Mouse (Mus musculus) midbrain, embryonic 10.5 days (tissue): ENCODE results near the gene Fcgr1. TPM values are rescaled to one million over a fixed set of nuclear protein-coding genes. Genes with fewer than 3 reads are reported as not detected.

Source experiments
- DNase-seq: peaks from one replicate; pipeline ENCODE4 v3.0.0-alpha.2; 2017; ENCODE audit warnings: low spot score
- H3K27ac ChIP-seq: fragments of 300-500 bp; sonication (generic); replicated peaks from 2 replicates; pipeline ENCODE4 v1.5.1; 2016; ENCODE audit warnings: mild to moderate bottlenecking
- H3K27me3 ChIP-seq: fragments of 300-500 bp; sonication (generic); 2 replicates; pipeline ENCODE4 v1.6.1; 2016; ENCODE audit warnings: low read depth, mild to moderate bottlenecking; ENCODE audit not compliant: poor library complexity, severe bottlenecking
- H3K36me3 ChIP-seq: fragments of 300-500 bp; sonication (generic); 2 replicates; pipeline ENCODE4 v1.6.1; 2016; ENCODE audit warnings: mild to moderate bottlenecking, moderate library complexity
- H3K4me1 ChIP-seq: fragments of 300-500 bp; sonication (generic); 2 replicates; pipeline ENCODE4 v1.6.1; 2016
- H3K4me3 ChIP-seq: fragments of 300-500 bp; sonication (generic); 2 replicates; pipeline ENCODE4 v1.5.1; 2016; ENCODE audit warnings: mild to moderate bottlenecking, moderate library complexity
- H3K9me3 ChIP-seq: fragments of 300-500 bp; sonication (generic); replicated peaks from 2 replicates; pipeline ENCODE4 v1.6.1; 2016; ENCODE audit warnings: mild to moderate bottlenecking
- WGBS: fragments of 180-500 bp; shearing (Covaris S2); methylation state at CpG from one replicate; pipeline ENCODE4 v1.1.7; 2016; 5-methylcytosine and 5-hydroxymethylcytosine counted together
- polyA plus RNA-seq: library from polyadenylated mRNA; unstranded; fragments of >200 nt; fragmentation: Nextera tagmentation; extraction: Ambion mirVana; gene quantifications from 2 replicates; pipeline ENCODE4 v1.2.1, GENCODE M21; 2016

The Fcgr1 gene
- polyA plus RNA-seq, 1 experiment from 2014 or later = 1.8 TPM

DNA sequence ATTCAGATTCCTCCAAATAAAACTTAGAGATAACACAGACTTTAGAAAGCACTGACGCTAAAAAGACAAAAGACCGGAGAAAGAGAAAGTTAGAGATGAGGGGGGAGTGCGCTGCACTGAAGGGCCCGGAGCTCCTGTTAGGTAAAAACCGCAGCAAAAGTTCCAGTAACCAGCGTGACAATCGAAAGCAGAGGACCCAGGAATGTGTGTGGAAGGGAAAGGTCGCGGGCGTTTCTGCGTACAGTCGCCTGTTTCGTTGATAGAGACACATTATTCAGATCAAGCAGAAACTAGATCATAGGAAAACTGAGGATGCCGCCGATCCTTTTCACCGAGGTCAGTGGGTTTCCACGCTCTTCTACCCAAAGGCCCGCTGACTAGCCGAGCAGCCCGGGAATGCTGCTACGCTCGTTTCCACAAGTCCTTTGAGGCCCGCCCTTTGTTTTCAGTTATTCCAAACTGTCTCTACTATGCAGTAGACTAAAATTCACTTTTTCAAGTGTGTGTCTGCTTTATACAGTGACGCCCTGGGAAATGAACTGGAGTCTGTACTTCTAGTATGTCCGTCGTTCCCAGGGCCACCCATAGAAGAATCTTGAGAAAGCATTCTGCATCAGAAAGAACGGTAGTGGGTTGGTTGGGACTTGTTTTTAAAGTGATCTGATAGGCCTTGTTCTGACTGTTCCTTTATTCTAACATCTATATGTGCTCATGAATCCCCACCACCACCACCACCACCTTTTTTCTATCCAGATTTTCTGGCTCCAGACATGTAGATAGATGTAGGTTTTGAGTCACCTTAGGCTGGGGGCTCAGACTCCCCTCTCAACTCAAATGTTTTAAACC lies 30.0 kb downstream of the Fcgr1 start:
- no peaks in the 10 kb centered on the region for H3K27me3 ChIP-seq
- H3K4me1 ChIP-seq = peaks cover 51% of the 10 kb centered on the region
- H3K27ac ChIP-seq = peak overlapping the region; percentile 96
- no peaks in the 10 kb centered on the region for H3K9me3 ChIP-seq
- peak; percentile 63 for DNase-seq
- peak overlapping the region; percentile 68 for H3K4me3 ChIP-seq
- H3K36me3 ChIP-seq = no peaks in the 10 kb centered on the region
- WGBS = 8% methylated on average over 27 of the region's 27 CpGs

DNA sequence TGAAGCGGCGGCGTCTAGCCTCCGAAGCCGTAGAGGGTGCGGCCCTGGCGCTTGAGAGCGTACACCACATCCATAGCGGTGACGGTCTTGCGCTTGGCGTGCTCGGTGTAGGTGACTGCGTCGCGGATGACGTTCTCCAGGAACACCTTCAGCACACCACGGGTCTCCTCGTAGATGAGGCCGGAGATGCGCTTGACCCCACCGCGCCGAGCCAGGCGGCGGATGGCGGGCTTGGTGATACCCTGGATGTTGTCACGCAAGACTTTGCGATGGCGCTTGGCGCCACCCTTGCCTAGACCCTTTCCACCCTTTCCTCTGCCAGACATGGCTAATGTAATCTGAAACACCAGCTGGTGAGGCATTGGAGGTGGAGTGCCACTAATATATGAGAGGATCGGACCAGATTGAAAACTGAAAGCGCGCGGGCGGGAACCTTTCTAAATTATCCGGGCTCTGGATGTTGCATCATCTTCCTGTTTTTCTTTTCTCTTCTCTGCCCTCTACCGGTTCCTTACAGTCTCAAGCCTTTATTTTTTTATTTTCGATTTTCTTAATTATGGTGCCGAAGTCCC lies 30.7 kb downstream of the Fcgr1 start, which contains the start of gene Hist2h4:
Gene Hist2h4 (minus strand): TSS at position 333 of the 572 bp plus-strand sequence.
- WGBS = under 1% methylated on average over 40 of the region's 40 CpGs
- Histone ChIP-seq H3K27me3 (no peaks in the 10 kb centered on the region), H3K27ac (peak within 1 kb of the TSS; percentile 96), H3K4me1 (peaks cover 49% of the 10 kb centered on the region), H3K9me3 (no peaks in the 10 kb centered on the region), H3K4me3 (peak within 1 kb of the TSS; percentile 68), H3K36me3 (no peaks in the 10 kb centered on the region)
- peak; percentile 95 for DNase-seq

DNA sequence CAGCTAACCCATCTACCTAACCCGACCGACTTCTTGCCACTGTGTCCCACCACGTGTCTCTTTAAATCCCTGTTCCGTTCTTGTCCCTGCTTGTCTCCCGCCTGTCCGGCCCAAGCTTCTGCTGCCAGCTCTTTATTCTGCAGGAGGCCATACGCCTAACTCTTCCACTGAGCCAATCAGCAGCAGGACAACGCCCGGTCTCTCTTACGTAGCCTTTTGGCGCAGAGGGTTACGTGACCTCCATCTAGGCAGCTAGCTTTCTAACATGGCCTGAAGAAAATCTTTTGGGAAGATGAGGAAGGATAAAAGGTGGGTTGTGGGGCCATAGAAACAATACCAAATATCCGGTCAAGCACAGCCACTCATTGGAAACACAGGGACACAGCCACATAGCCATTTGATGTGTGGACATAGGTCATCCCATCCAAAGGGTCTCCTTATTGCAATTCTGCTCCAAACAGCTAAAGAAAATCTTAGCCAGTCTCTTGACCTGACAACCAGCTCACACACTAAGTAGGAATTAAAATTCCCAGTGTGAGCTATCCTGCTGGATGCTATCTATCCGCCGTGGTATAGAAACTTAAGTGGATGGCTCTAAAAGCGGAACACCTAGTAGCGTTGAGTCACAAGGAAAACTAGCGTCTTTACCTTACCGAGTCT lies 31.4 kb downstream of the Fcgr1 start:
- Histone ChIP-seq H3K9me3 (no peaks in the 10 kb centered on the region), H3K4me3 (peak overlapping the region; percentile 68), H3K27me3 (no peaks in the 10 kb centered on the region), H3K36me3 (no peaks in the 10 kb centered on the region), H3K27ac (peak overlapping the region; percentile 96), H3K4me1 (peaks cover 42% of the 10 kb centered on the region)
- WGBS = under 1% methylated on average over 19 of the region's 19 CpGs
- peak; percentile 87 for DNase-seq

DNA sequence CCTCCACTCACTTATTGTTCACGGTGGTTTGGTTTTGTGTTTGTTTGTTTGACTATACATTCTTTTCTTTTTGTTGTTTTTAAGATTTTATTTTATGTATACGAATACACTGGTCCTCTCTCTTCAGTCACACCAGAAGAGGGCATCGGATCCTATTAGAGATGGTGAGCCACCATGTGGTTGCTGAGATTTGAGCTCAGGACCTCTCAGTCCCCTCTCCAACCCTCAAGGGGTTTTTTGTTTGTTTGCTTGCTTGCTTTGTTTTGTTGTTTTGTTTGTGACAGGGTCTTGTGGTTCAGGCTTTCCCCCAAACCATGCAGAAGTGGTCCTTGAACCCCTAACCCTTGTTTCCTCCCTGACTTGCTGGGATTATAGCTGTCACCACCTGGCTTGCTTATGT lies 32.1 kb downstream of the Fcgr1 start:
- Histone ChIP-seq H3K9me3 (no peaks in the 10 kb centered on the region), H3K36me3 (no peaks in the 10 kb centered on the region), H3K4me1 (peaks cover 37% of the 10 kb centered on the region), H3K27ac (peak overlapping the region; percentile 96), H3K27me3 (no peaks in the 10 kb centered on the region), H3K4me3 (peak overlapping the region; percentile 68)
- DNase-seq = no peak
- WGBS = 55% methylated on average over 3 of the region's 3 CpGs

DNA sequence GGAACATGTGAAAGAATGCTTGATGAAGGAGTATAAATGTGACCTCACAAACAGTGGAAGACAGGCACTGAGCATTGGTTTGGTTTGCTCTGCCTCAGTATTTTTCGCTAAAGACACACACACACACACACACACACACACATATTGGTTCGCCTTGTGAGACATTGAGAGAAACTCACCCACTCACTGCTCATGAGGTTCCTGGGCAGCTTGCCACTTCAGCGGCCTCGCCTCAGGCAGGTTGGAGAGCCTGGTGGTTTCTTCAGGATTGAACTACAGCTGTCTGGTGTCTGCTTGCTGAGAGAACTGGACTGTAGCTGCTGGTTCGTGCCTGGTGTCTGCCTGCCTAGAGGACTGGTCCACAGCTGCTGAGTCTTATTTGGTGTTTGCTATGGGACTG lies 33.5 kb downstream of the Fcgr1 start:
- H3K27me3 ChIP-seq = no peaks in the 10 kb centered on the region
- WGBS = 89% methylated on average over 5 of the region's 5 CpGs
- H3K36me3 ChIP-seq = no peaks in the 10 kb centered on the region
- peaks cover 37% of the 10 kb centered on the region for H3K4me1 ChIP-seq
- H3K9me3 ChIP-seq = no peaks in the 10 kb centered on the region
- H3K4me3 ChIP-seq = no peak overlapping the region
- no peak for DNase-seq
- H3K27ac ChIP-seq = peak overlapping the region; percentile 1; the same call in 1 of the 2 replicates

DNA sequence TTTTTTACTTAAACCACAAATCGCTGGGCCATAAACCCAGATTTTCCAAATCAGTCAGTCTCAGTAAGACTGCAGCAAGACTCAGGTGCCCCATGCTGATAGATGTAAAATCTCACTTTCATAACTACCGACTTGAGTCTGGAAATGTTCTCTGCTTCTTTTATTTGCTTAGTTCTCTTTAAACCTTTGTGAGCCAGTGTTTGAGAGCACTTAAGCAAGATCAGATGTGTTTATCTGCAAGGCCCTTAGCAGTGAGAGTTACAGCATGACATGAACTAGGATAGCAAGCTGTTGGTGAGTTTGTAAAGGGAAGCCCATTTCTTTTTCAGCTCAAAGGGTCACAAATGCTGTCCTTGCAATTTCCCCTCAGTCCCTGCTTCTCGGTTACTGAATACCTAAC lies 36.6 kb downstream of the Fcgr1 start:
- DNase-seq = no peak
- H3K27ac ChIP-seq = no peak overlapping the region
- H3K4me1 ChIP-seq = peaks cover 18% of the 10 kb centered on the region
- no peak overlapping the region for H3K4me3 ChIP-seq
- WGBS = 84% methylated on average over 3 of the region's 3 CpGs
- H3K9me3 ChIP-seq = no peaks in the 10 kb centered on the region
- no peaks in the 10 kb centered on the region for H3K36me3 ChIP-seq
- H3K27me3 ChIP-seq = no peaks in the 10 kb centered on the region

DNA sequence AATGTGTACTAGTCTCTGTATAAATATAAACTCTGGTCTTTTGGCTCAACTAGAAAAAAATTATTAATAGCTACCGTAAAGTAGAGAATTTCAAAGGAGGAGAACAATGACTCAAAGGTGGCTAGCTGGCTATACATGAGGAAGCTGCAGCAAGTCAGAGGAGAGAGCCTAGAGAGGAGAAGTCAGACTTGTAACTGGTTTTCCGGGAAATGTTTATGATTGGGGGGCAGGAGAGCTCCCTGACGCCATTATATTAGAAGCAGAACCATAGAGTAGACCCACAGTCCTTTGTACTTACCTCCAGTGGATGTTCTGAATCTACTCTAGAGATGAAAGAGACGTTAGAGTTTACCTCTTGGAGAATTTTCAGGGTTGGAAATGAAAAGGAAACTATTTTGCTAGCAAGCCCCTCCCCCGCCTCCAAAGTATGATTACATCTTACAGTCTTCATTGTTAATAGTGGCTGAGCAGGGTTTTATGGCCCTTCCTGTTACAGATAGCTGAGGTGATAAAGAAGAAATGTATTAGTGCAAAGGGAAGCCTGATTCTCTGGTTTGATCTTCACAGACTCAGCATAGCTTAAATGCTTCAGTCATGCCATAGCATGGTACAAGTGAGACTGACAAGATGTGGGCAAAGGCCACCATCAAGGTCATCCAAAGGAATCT lies 37.7 kb downstream of the Fcgr1 start:
- Histone ChIP-seq H3K27me3 (no peaks in the 10 kb centered on the region), H3K36me3 (no peaks in the 10 kb centered on the region), H3K27ac (no peak overlapping the region)

DNA sequence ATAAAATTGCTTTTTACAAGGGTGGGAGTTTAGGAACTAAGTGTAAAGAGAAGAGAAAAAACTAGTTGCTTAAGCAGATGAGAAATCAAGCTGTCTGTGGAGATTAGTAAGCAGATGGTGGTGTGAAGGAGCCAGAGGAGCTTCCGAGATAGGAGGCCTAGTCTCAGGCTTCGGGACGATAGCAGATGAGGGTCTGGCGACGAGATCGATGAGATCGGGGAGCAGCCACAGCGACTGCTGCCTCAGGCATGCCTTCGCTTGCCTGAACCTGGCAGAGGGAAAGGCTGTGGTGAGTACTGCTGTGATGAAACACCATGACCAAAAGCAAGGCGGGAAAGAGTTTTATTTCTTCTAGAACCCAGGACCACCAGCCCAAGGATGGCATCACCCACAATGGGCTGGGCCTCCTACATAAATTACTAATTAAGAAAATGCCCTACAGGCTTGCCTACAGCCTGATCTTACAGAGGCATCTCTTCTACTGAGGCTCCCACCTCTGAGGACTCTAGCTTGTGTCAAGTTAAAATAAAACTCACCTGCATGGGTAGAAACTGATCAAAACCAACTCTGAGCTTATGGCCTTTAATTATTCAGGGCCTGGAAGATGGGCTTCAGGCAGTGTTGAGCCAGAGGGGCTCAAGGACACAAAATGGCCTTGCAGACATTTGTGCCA lies 39.0 kb downstream of the Fcgr1 start:
- H3K27ac ChIP-seq = peak overlapping the region; percentile 56
- H3K9me3 ChIP-seq = no peaks in the 10 kb centered on the region
- DNase-seq = peak; percentile 50
- peaks cover 6% of the 10 kb centered on the region for H3K4me1 ChIP-seq
- WGBS = 53% methylated on average over 10 of the region's 10 CpGs
- H3K27me3 ChIP-seq = no peaks in the 10 kb centered on the region
- H3K36me3 ChIP-seq = no peaks in the 10 kb centered on the region
- H3K4me3 ChIP-seq = no peak overlapping the region

More for the DNA sequence above, 37.7 kb downstream of the Fcgr1 start:
- no peak for DNase-seq
- Histone ChIP-seq H3K4me1 (peaks cover 7% of the 10 kb centered on the region), H3K4me3 (no peak overlapping the region), H3K9me3 (no peaks in the 10 kb centered on the region)
- WGBS = 88% methylated on average over 5 of the region's 5 CpGs

DNA sequence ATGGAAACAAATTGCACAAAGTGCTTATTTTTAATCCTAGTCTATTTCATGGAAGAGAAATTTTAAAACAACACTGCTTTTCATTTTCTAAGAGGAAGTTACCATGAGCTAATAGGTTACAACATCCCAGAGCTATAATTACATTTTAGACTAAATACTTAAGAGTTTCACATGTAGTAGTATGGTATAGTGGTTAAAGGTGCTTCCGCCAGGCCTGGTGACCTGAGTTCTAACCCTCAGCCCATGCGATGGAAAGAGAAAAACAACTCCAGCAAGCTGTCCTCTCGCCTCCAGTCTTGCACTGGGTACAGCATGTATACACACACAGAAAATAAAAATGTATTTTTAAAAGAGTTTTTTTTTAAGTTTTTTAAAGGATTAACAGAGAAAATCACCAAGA lies 42.0 kb downstream of the Fcgr1 start:
- H3K36me3 ChIP-seq = no peaks in the 10 kb centered on the region
- peaks cover 23% of the 10 kb centered on the region for H3K4me1 ChIP-seq
- no peak overlapping the region for H3K27ac ChIP-seq
- DNase-seq = no peak
- WGBS = 84% methylated on average over 3 of the region's 3 CpGs
- H3K4me3 ChIP-seq = no peak overlapping the region
- no peaks in the 10 kb centered on the region for H3K27me3 ChIP-seq
- H3K9me3 ChIP-seq = no peaks in the 10 kb centered on the region

DNA sequence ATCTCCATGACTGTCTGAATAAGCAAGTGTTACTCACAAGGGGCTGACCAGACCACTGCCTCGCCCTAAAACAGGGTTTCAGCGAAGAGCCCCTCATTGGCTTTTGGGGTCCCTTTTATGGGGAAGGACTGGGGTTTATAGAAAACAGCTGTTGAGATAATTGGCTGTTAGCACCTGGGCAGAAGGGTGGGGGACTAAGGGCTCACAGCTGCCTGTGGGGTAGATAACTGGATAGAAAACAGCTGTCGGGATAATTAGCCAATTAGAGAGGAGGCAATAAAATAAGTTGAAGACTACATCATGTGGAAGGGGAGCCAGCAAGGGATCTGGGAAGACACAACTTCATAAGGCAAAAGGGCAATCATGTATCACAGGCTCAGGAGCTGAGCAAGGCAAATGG lies 42.9 kb downstream of the Fcgr1 start:
- no peak overlapping the region for H3K4me3 ChIP-seq
- H3K4me1 ChIP-seq = peaks cover 23% of the 10 kb centered on the region
- H3K36me3 ChIP-seq = no peaks in the 10 kb centered on the region
- DNase-seq = no peak
- no peaks in the 10 kb centered on the region for H3K27me3 ChIP-seq
- no peaks in the 10 kb centered on the region for H3K9me3 ChIP-seq
- 87% methylated on average over 3 of the region's 3 CpGs for WGBS
- H3K27ac ChIP-seq = peak overlapping the region; percentile 13; the same call in 1 of the 2 replicates

DNA sequence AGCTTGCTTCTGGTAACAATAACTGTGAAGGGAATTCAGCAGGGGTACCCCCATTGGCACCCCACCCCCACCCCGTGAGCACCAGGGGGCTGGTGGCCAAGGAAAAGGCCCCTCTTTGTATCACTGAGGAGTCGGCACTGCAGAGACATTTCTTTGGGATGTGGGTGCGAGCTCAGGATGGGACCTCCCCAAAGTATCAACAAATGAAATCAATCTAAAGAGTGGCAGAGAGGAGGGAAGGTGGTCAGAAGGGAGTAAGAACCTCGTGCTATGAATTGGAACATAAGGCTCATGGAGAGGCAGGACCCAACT lies 44.8 kb downstream of the Fcgr1 start:
- WGBS = 52% methylated on average over 4 of the region's 4 CpGs
- Histone ChIP-seq H3K4me3 (peak overlapping the region; percentile 61), H3K27ac (peak overlapping the region; percentile 89), H3K36me3 (no peaks in the 10 kb centered on the region), H3K9me3 (no peaks in the 10 kb centered on the region), H3K27me3 (no peaks in the 10 kb centered on the region), H3K4me1 (peaks cover 28% of the 10 kb centered on the region)
- DNase-seq = no peak
